Mouse (Mus musculus) layer of hippocampus, postnatal 14 days (tissue): ENCODE results near the gene Mfsd9. TPM values are rescaled to one million over a fixed set of nuclear protein-coding genes. Genes with fewer than 3 reads are reported as not detected.

ENCODE experiments used
- total RNA-seq, 2 experiments: library from RNA; stranded (reverse); gene quantifications; 2 replicates each; pipeline ENCODE4 v1.2.3; 2021

Mfsd9 gene
- total RNA-seq, 2 experiments from 2014 or later = 5.3 to 5.6 TPM

Other genes with a start within 250 kb of the Mfsd9 start
- 10 to 100 TPM; 15.8 to 18.1 TPM for gene Slc9a4, start 210.6 kb downstream of the Mfsd9 start, total RNA-seq
- gene Slc9a2, start 110.1 kb downstream of the Mfsd9 start, total RNA-seq = 10 to 100 TPM; 20.0 to 22.1 TPM
- gene Tmem182, start 14.9 kb upstream of the Mfsd9 start, total RNA-seq = under 1 TPM; 0.39 to 0.67 TPM